Mouse (Mus musculus) olfactory bulb, adult 2 months (tissue): Measurements from ENCODE around the gene Naaladl1.

Source experiments
- CTCF ChIP-seq: fragments of 200-500 bp; IDR thresholded peaks from 2 replicates; pipeline ENCODE4 v1.5.1; 2012; ENCODE audit warnings: low read depth, mild to moderate bottlenecking, low read length, moderate library complexity; ENCODE audit not compliant: insufficient read depth
- POLR2A ChIP-seq: fragments of 200-500 bp; IDR thresholded peaks from 2 replicates; pipeline ENCODE4 v1.6.1; 2012; ENCODE audit warnings: mild to moderate bottlenecking, low read depth, low read length, moderate library complexity; ENCODE audit not compliant: insufficient read depth

DNA sequence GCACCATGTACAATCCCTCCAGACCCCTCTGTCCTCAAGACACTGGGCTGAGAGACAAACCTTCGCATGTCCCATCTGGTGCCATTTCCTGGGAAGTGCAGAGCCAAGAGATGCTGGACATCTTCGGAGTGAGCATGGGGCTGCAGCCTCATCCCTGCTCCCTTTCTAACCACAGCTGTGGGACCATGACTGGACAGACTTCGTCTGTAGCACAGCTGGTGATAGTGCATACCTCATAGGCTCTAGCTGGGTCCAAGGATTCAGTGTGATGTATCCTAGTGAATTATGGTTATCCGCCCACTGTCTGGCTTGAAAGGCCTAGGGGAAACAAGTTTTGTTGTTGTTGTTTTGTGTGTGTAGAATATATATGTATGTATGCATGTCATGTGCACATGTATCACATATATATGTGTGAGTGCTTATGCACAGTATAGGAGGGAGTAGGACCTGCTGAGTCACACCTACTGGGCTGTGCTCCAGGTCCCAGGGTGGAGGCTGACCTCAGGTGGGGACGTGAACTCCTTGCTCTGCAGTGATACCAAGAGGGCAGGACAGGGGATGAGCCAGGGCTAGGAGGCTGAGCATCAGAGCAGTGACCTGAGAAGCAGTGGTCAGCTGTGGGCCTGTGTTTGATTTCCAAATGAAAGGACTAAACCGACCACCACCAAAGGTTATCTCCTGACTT lies 3.3 kb upstream of the Naaladl1 start:
- TF ChIP-seq POLR2A = no peak
- TF ChIP-seq CTCF = no peak
